Mouse (Mus musculus) thymus, adult 2 months (tissue): ENCODE measurements at regions not wholly inside any gene's neighbourhood (a gene's known extent, or its start where the extent isn't known, plus 50 kb on each side); places are given as distances from the start of the nearest gene placed in this dataset.

ENCODE experiments used
- CTCF ChIP-seq: fragments of 200-500 bp; IDR thresholded peaks from 2 replicates; pipeline ENCODE4 v1.5.1; 2012; ENCODE audit warnings: mild to moderate bottlenecking, control low read depth, low read length, moderate library complexity, borderline replicate concordance; ENCODE audit not compliant: control insufficient read depth, poor library complexity, insufficient read depth; ENCODE audit errors: extremely low read depth
- POLR2A ChIP-seq: fragments of 200-500 bp; IDR thresholded peaks from 2 replicates; pipeline ENCODE4 v1.6.1; 2012; ENCODE audit warnings: mild to moderate bottlenecking, low read length, control low read depth, moderate library complexity; ENCODE audit not compliant: control insufficient read depth, poor library complexity, insufficient read depth; ENCODE audit errors: extremely low read depth

- TF ChIP-seq POLR2A, result no peak
- no peak for TF ChIP-seq CTCF
Observed at GRCm38 (mm10) chr4:31753677-31754312, 210.1 kb upstream of the Map3k7 start.
